Mouse (Mus musculus) G1E (cell line): ENCODE measurements around the gene Slc40a1.

Experiments
- CTCF ChIP-seq: IDR thresholded peaks from 2 replicates; pipeline ENCODE4 v1.5.1; 2012; ENCODE audit warnings: low read depth, low read length, inconsistent platforms, mixed read lengths
- POLR2AphosphoS5 ChIP-seq: IDR thresholded peaks from 2 replicates; pipeline ENCODE4 v1.6.1; 2012; ENCODE audit warnings: low read depth, low read length, inconsistent platforms; ENCODE audit not compliant: insufficient replicate concordance
- TAL1 ChIP-seq: conservative IDR thresholded peaks from 2 replicates; pipeline ENCODE4 v1.6.1; 2012; ENCODE audit warnings: low read depth, low read length, inconsistent platforms, mixed read lengths

DNA sequence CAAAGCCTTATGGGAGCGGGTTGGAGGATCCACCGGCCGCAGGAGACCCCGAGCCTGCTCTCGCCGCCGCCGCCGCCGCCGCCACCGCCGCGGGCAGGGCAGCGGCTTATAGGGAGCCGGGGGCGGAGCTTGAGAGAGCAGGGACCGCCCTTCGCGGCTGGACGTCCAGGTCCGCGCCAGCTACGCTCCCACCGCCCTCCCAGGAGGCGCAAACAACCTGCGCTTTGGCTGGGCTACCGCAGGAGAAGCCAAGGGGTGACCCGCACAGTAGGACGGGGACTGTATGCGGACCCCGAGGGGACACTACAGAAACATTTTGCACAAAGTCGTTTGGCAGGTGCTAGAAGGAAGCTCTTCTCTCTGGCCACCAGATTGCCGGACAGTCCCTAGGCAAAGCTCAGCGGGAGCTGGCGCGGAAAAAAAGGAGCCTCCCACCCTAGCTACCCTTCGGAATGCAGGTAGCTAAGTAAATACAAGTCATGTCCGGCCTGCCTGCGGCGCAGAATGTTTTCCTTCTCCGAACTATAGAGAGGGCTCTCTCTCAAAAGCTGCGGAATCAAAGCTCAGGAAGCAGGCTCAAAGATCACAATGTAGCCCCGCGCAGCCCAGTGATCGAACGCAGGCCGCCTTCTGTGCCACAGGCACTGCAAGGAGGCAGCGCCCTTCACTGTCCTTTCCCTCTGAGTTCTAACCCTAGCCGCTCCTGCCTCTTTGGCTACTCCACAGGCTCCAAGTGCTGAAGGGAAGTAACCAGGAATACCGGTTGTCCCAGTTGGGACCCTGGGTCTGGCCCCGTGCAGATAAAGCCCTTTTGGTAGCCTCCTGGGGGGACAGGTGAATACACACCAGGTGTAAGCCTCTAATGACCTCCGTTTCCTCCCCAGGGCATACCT is 577 bp downstream of the Slc40a1 start:
- no peak for TF ChIP-seq CTCF
- no peak for TF ChIP-seq TAL1
- TF ChIP-seq POLR2AphosphoS5 = no peak
